Mouse (Mus musculus): Measurements from ENCODE around the gene Hdgfl2. TPM values are rescaled to one million over a fixed set of nuclear protein-coding genes. Genes with fewer than 3 reads are reported as not detected.

Gene Hdgfl2
- 77.3 and 80.1 TPM in 2 replicates for polyA plus RNA-seq (2015; fragmentation: Nextera tagmentation; extraction: Ambion mirVana)

- Histone ChIP-seq H3K27me3 (ENCODE audit: control insufficient read depth, insufficient read depth, low read length) (no peaks in the 10 kb centered on the region), H3K9me3 (replicated peaks; ENCODE audit: control insufficient read depth, low read length) (no peaks in the 10 kb centered on the region), H3K9ac (ENCODE audit: low read length) (peak within 1 kb of the TSS; percentile 90), H3K4me3 (replicated peaks; ENCODE audit: low read length) (peak within 1 kb of the TSS; percentile 87), H3K4me1 (ENCODE audit: control insufficient read depth, insufficient read depth, low read length) (peaks cover 20% of the 10 kb centered on the region), H3K4me2 (ENCODE audit: low read depth, low read length) (peak within 1 kb of the TSS; percentile 69), H3K36me3 (ENCODE audit: control insufficient read depth, insufficient read depth, low read length) (peaks cover 9% of the 10 kb centered on the region; the same call in 1 of the 2 replicates), H3K27ac (ENCODE audit: low read length) (peak within 1 kb of the TSS; percentile 71; the same call in 1 of the 2 replicates)
- ATAC-seq (ENCODE audit: insufficient read depth, low FRiP score), result peak; percentile 95
- WGBS, result under 1% methylated on average over 61 of the region's 61 CpGs
Measured at GRCm38 (mm10) chr17:56078880-56079795, at the start of gene Hdgfl2. Hdgfl2 (plus strand) TSS chr17:56079634.

DNA sequence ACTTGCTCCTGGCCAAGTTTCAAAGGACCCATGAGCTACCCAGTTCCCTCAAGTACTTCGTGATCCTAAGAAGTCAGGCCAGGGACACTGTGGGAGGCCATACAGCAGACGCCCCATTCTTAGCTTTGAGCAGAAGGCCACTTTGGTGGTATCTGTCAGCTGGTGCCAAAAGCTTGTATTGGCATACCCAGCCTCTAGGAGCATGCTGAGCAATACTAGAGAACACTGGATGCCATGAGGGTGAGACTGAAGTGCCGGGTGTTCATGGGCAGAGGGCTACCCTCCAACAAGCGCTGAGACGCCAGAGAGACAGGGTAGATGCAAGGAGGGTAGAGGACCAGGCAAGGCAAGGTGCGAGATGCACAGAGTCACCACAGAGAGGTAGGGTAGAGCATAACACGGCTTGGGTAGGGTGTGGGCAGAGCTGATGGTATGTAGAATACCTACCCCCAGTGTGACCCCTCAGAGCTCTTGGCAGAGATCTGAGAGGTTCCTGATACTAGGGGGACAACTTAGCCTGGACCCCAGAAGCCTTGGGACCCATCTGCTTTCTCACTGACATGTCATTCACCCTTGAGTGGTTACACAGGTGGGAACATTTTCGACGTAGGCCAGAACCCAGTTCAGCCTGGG, 49.1 kb upstream of the Hdgfl2 start:
- no peak overlapping the region for H3K9ac ChIP-seq (ENCODE audit: low read length)
- ATAC-seq (ENCODE audit: insufficient read depth, low FRiP score), result no peak

GRCm38 (mm10) chr17:56030919-56031318, 48.5 kb upstream of the Hdgfl2 start:
- ATAC-seq (ENCODE audit: insufficient read depth, low FRiP score), result no peak
- Histone ChIP-seq H3K27me3 (ENCODE audit: control insufficient read depth, insufficient read depth, low read length) (no peaks in the 10 kb centered on the region), H3K27ac (ENCODE audit: low read length) (0 out of 2 replicates have a peak overlapping the region, but pooled peaks have one; percentile 27), H3K9me3 (replicated peaks; ENCODE audit: control insufficient read depth, low read length) (no peaks in the 10 kb centered on the region), H3K4me3 (replicated peaks; ENCODE audit: low read length) (no peak overlapping the region), H3K4me2 (ENCODE audit: low read depth, low read length) (no peak overlapping the region), H3K4me1 (ENCODE audit: control insufficient read depth, insufficient read depth, low read length) (peaks cover 36% of the 10 kb centered on the region), H3K9ac (ENCODE audit: low read length) (no peak overlapping the region), H3K36me3 (ENCODE audit: control insufficient read depth, insufficient read depth, low read length) (no peaks in the 10 kb centered on the region)
- 42% methylated on average over 5 of the region's 5 CpGs for WGBS

More for the DNA sequence above, 49.1 kb upstream of the Hdgfl2 start:
- H3K4me1 ChIP-seq (ENCODE audit: control insufficient read depth, insufficient read depth, low read length), result peaks cover 34% of the 10 kb centered on the region
- no peaks in the 10 kb centered on the region for H3K9me3 ChIP-seq (replicated peaks; ENCODE audit: control insufficient read depth, low read length)
- no peak overlapping the region for H3K27ac ChIP-seq (ENCODE audit: low read length)
- H3K36me3 ChIP-seq (ENCODE audit: control insufficient read depth, insufficient read depth, low read length), result no peaks in the 10 kb centered on the region
- H3K27me3 ChIP-seq (ENCODE audit: control insufficient read depth, insufficient read depth, low read length), result no peaks in the 10 kb centered on the region
- no peak overlapping the region for H3K4me3 ChIP-seq (replicated peaks; ENCODE audit: low read length)
- WGBS, result 87% methylated on average over 9 of the region's 9 CpGs
- no peak overlapping the region for H3K4me2 ChIP-seq (ENCODE audit: low read depth, low read length)

GRCm38 (mm10) chr17:56031431-56031830, 48.0 kb upstream of the Hdgfl2 start:
- ATAC-seq (ENCODE audit: insufficient read depth, low FRiP score), result no peak
- Histone ChIP-seq H3K27ac (ENCODE audit: low read length) (0 out of 2 replicates have a peak overlapping the region, but pooled peaks have one; percentile 27), H3K4me3 (replicated peaks; ENCODE audit: low read length) (no peak overlapping the region), H3K9ac (ENCODE audit: low read length) (no peak overlapping the region), H3K4me1 (ENCODE audit: control insufficient read depth, insufficient read depth, low read length) (peaks cover 36% of the 10 kb centered on the region), H3K27me3 (ENCODE audit: control insufficient read depth, insufficient read depth, low read length) (no peaks in the 10 kb centered on the region), H3K4me2 (ENCODE audit: low read depth, low read length) (no peak overlapping the region), H3K9me3 (replicated peaks; ENCODE audit: control insufficient read depth, low read length) (no peaks in the 10 kb centered on the region), H3K36me3 (ENCODE audit: control insufficient read depth, insufficient read depth, low read length) (no peaks in the 10 kb centered on the region)
- WGBS, result 88% methylated on average over 7 of the region's 7 CpGs

- H3K27ac ChIP-seq (ENCODE audit: low read length), result peak overlapping the region; percentile 66
- peaks cover 36% of the 10 kb centered on the region for H3K4me1 ChIP-seq (ENCODE audit: control insufficient read depth, insufficient read depth, low read length)
- no peak overlapping the region for H3K4me2 ChIP-seq (ENCODE audit: low read depth, low read length)
- ATAC-seq (ENCODE audit: insufficient read depth, low FRiP score), result peak; percentile 20; the same call in 1 of the 2 replicates
- no peaks in the 10 kb centered on the region for H3K9me3 ChIP-seq (replicated peaks; ENCODE audit: control insufficient read depth, low read length)
- WGBS, result 70% methylated on average over 6 of the region's 6 CpGs
- H3K9ac ChIP-seq (ENCODE audit: low read length), result peak overlapping the region; percentile 36; the same call in 1 of the 2 replicates
- H3K36me3 ChIP-seq (ENCODE audit: control insufficient read depth, insufficient read depth, low read length), result no peaks in the 10 kb centered on the region
- no peak overlapping the region for H3K4me3 ChIP-seq (replicated peaks; ENCODE audit: low read length)
- H3K27me3 ChIP-seq (ENCODE audit: control insufficient read depth, insufficient read depth, low read length), result no peaks in the 10 kb centered on the region
Measured at GRCm38 (mm10) chr17:56032127-56032733, 47.2 kb upstream of the Hdgfl2 start.

DNA sequence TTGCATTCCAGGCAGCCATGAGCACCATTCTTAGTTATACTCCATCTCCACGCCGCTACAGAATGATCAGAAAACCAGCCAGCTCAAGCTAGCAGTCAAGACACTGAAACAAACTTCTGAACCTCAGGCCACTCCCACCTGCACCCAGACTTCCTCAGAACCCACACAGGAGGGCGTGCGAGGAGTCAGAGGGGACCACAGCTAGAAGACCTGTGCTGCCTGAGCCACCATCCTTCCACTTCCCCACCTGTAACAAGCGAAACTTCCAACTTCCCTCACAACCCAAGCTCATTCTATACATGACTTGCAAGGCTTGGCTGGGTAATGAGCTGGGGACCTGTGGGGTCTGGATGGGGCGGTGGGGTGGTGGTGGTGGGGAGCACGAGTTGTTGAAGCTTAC, 46.6 kb upstream of the Hdgfl2 start:
- no peaks in the 10 kb centered on the region for H3K36me3 ChIP-seq (ENCODE audit: control insufficient read depth, insufficient read depth, low read length)
- no peak overlapping the region for H3K4me3 ChIP-seq (replicated peaks; ENCODE audit: low read length)
- ATAC-seq (ENCODE audit: insufficient read depth, low FRiP score), result no peak
- no peak overlapping the region for H3K27ac ChIP-seq (ENCODE audit: low read length)
- no peaks in the 10 kb centered on the region for H3K9me3 ChIP-seq (replicated peaks; ENCODE audit: control insufficient read depth, low read length)
- WGBS, result 71% methylated on average over 7 of the region's 7 CpGs
- no peak overlapping the region for H3K4me2 ChIP-seq (ENCODE audit: low read depth, low read length)
- no peaks in the 10 kb centered on the region for H3K27me3 ChIP-seq (ENCODE audit: control insufficient read depth, insufficient read depth, low read length)
- H3K9ac ChIP-seq (ENCODE audit: low read length), result peak overlapping the region; percentile 54
- peaks cover 36% of the 10 kb centered on the region for H3K4me1 ChIP-seq (ENCODE audit: control insufficient read depth, insufficient read depth, low read length)

DNA sequence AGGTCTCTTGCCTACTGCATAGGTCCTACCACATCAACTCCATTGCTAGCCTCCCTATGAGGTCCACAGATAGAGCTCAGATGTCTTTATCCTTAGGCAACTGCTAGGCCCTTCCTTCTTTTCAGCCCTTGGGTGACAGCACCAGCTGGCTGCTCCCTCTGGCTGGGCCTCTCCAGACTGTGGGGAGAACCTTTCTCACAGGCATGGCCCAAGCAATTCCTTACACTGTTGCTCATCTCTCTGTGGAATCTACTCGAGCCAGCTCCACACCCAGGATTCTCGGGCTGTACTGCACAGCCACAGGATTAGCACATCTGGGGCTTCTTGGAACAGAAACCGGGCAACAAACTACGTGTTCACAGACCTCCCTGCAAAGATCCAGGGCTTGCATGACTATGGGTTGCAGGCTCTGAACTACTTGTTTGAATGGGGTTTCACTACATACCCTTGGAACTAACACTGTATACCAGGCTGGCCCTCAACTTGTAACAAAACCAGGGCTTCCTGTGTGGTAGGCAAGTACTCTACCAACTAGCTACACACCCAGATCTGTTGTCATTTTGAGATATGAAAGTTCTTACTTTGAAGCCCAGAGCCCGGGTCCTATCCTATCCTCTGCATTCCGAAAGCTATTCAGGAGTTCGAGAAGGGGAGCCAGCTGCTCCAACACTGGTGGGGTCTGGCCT, 45.3 kb upstream of the Hdgfl2 start:
- no peaks in the 10 kb centered on the region for H3K36me3 ChIP-seq (ENCODE audit: control insufficient read depth, insufficient read depth, low read length)
- peak overlapping the region; percentile 34; the same call in 1 of the 2 replicates for H3K27ac ChIP-seq (ENCODE audit: low read length)
- H3K27me3 ChIP-seq (ENCODE audit: control insufficient read depth, insufficient read depth, low read length), result no peaks in the 10 kb centered on the region
- no peaks in the 10 kb centered on the region for H3K9me3 ChIP-seq (replicated peaks; ENCODE audit: control insufficient read depth, low read length)
- peak overlapping the region; percentile 68; the same call in 1 of the 2 replicates for H3K4me2 ChIP-seq (ENCODE audit: low read depth, low read length)
- peak overlapping the region; percentile 95 for H3K9ac ChIP-seq (ENCODE audit: low read length)
- 79% methylated on average over 7 of the region's 7 CpGs for WGBS
- no peak for ATAC-seq (ENCODE audit: insufficient read depth, low FRiP score)
- peak overlapping the region; percentile 87; the same call in 1 of the 2 replicates for H3K4me3 ChIP-seq (replicated peaks; ENCODE audit: low read length)
- H3K4me1 ChIP-seq (ENCODE audit: control insufficient read depth, insufficient read depth, low read length), result peaks cover 36% of the 10 kb centered on the region

GRCm38 (mm10) chr17:56034726-56035100, 44.7 kb upstream of the Hdgfl2 start:
- H3K4me1 ChIP-seq (ENCODE audit: control insufficient read depth, insufficient read depth, low read length), result peaks cover 36% of the 10 kb centered on the region
- 78% methylated on average over 6 of the region's 6 CpGs for WGBS
- H3K27me3 ChIP-seq (ENCODE audit: control insufficient read depth, insufficient read depth, low read length), result no peaks in the 10 kb centered on the region
- peak overlapping the region; percentile 95 for H3K9ac ChIP-seq (ENCODE audit: low read length)
- peak overlapping the region; percentile 68 for H3K4me2 ChIP-seq (ENCODE audit: low read depth, low read length)
- H3K9me3 ChIP-seq (replicated peaks; ENCODE audit: control insufficient read depth, low read length), result no peaks in the 10 kb centered on the region
- peak overlapping the region; percentile 87 for H3K4me3 ChIP-seq (replicated peaks; ENCODE audit: low read length)
- H3K36me3 ChIP-seq (ENCODE audit: control insufficient read depth, insufficient read depth, low read length), result no peaks in the 10 kb centered on the region
- peak overlapping the region; percentile 34; the same call in 1 of the 2 replicates for H3K27ac ChIP-seq (ENCODE audit: low read length)
- ATAC-seq (ENCODE audit: insufficient read depth, low FRiP score), result no peak
